Mouse (Mus musculus) Muller cell, postnatal 12 days (primary cell): ENCODE results near the gene 2610528A11Rik.

Experiments used
- DNase-seq: peaks from one replicate; pipeline ENCODE4 v3.0.0-alpha.2; 2015; ENCODE audit errors: inconsistent ontology term

Gene 2610528A11Rik

GRCm38 (mm10) chr14:37094436-37094835, 19.4 kb downstream of the 2610528A11Rik start:
- no peak for DNase-seq

DNA sequence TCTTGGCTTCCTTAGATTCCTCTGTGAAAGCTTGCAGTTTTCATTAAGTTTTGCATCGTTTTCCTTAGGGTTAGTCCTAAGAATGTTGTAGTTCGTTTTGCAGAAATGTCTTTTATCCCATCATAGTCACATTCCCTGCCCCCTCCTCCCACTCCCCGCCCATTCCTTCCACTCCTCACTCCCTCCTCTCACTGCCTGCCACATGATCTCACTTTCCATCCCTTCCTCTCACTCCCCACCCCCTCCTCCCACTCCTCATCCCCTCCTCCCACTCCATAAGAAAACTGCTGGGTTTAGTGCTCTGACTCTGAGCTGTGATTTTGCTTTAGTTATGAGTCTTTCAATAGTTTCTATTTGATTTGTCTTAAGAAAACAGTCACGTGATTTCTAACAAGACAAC, 30.1 kb downstream of the 2610528A11Rik start:
- no peak for DNase-seq

DNA sequence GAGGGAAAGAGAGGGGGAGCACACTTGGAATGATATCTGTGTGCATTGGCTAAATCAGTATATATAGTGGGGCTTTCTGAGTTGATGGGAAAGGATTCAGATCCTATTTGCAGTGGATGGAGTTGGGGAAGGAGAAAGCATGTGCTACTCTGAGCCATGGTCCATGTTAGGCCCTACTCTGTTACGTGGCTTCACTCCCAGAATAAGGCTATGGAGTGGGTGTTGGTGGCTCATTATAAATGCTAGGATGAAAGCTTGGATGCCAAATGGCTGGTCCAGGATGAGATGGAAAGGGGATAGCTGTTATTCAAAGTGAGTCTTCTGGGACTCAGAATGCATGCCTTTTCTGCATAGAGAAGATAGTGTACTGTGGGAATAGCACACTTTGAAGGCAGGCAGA, 33.1 kb downstream of the 2610528A11Rik start:
- no peak for DNase-seq

- DNase-seq = peak; percentile 52
Observed at GRCm38 (mm10) chr14:37068516-37068915, 45.3 kb downstream of the 2610528A11Rik start.

DNA sequence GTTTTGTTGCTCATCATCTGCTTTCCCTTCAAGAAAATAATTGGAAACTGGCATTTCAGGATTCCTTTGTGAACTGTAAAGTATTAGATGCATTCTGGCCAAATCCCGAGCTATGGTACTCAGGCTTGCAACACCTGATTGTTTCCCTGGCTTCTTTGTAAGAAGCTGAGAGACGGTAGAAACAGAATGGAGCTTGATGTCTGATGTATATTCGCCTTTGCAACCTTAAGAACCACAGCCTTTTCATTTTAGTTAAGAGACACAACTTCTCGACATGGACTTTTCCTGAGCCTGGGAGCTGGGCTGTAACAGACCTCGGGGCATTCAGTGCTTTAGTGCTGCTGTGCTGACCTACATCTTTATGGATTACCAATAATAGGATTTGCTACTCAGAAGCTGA, 46.2 kb downstream of the 2610528A11Rik start, which contains the start of gene Lrit2:
Lrit2 (plus strand) TSS at position 301 of the 400 bp plus-strand sequence.
- DNase-seq = no peak

GRCm38 (mm10) chr14:37066636-37067035, 47.2 kb downstream of the 2610528A11Rik start:
- DNase-seq = no peak

DNA sequence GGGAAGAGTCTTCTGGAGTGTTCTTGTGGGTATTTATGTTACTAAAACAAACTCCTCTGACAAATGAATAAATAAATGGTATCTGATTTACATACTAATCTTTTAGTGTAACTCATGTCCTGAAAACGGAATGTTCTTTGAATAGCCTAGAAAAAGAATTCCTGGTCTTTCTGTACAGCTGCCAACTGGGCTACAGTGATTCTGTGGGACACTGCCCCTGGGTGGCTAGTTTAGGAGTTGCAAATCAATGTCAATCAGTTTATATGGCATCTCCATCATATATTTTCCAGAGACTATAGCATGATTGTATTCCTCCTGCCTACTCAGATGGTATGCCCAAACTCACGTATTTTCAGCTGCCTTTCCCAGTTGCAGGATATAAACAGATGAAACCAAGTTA, 49.0 kb downstream of the 2610528A11Rik start:
- DNase-seq = no peak
